Mouse (Mus musculus): ENCODE results near the gene Vps11.

- no peak for TF ChIP-seq CTCF (IDR thresholded peaks at IDR 0.05; ENCODE audit: low read depth, low read length)
- TF ChIP-seq POLR2A (IDR thresholded peaks at IDR 0.05; ENCODE audit: borderline replicate concordance, low read depth, low read length) = peak; percentile 99
These were observed 26.8 kb downstream of the Vps11 start, which contains the start of gene H2afx for GRCm38 (mm10) chr9:44334396-44335330.
